Mouse (Mus musculus): ENCODE measurements around the gene Alpk1.

GRCm38 (mm10) chr3:127827123-127827522 is 46.8 kb upstream of the Alpk1 start:
- no peak for TF ChIP-seq HCFC1 (IDR thresholded peaks at IDR 0.05; ENCODE audit: borderline replicate concordance, insufficient read depth, low read length)
- no peak for TF ChIP-seq ZNF384 (IDR thresholded peaks at IDR 0.05; ENCODE audit: low read depth, low read length)
- TF ChIP-seq MAFK (IDR thresholded peaks at IDR 0.05; ENCODE audit: insufficient read depth, low read depth, low read length), result no peak
- no peak for TF ChIP-seq ZC3H11A (IDR thresholded peaks at IDR 0.05; ENCODE audit: borderline replicate concordance, low read depth, low read length)
- TF ChIP-seq CHD2 (IDR thresholded peaks at IDR 0.05; ENCODE audit: low read depth, low read length), result no peak
